Mouse (Mus musculus): ENCODE measurements around the gene Mettl7a2.

Gene Mettl7a2

DNA sequence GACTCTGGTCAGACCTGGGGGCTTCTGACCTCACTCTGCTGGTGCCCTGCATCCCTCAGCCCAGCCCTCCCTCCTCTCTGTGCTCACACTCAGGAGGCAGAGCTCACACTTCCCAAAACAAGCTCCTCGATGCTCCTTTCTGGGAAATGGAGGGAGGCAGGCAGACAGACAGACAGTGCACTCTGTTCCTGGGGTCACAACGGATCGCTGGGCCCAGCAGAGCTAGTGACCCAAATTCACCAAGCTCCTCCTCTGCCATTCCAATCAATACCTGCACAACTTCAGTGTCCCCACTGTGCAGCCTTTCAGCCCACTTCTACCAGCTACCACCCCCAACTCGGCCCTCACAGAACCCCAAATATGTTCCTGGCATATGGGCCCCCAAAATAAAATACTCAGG is 48.8 kb downstream of the Mettl7a2 start:
- DNase-seq = no peak

DNA sequence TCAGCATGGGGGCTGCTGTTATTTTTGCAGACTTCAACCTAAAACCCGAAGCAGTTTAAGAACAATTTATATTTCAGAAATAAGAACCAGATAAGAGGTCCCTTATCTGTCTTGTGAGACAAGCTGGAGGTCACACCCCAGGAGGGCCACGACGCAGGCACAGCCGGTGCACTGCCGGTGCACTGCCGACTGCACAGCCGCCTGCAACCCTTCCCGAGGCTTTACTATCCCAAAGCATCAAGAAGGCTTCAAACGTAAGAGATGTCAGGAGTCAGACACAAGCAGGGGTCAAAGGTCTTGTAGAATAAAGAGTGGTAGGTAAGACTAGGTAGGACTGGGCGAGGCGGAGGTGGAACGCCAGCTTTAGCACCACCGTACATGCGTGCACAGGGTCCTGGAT is 49.3 kb downstream of the Mettl7a2 start:
- no peak for DNase-seq

DNA sequence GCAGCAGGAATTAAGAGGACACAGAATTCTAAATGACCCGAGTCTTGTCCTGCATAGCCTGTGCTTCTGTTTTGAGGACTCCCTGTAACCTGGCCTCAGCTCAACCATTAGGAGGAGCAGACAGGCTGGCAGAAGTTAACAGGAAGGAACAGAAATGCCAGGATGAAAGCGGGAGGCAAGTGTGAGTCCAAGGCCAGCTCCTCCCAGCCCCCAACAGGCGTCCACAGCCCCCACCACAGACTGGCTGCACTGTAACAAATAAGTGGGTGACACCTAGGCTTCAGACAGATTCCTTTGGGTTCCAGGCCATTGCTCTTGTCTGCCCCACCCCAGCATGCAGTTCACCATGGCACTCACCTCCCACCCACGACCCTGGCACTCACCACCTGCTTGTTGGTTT is 49.8 kb downstream of the Mettl7a2 start:
- DNase-seq = no peak

DNA sequence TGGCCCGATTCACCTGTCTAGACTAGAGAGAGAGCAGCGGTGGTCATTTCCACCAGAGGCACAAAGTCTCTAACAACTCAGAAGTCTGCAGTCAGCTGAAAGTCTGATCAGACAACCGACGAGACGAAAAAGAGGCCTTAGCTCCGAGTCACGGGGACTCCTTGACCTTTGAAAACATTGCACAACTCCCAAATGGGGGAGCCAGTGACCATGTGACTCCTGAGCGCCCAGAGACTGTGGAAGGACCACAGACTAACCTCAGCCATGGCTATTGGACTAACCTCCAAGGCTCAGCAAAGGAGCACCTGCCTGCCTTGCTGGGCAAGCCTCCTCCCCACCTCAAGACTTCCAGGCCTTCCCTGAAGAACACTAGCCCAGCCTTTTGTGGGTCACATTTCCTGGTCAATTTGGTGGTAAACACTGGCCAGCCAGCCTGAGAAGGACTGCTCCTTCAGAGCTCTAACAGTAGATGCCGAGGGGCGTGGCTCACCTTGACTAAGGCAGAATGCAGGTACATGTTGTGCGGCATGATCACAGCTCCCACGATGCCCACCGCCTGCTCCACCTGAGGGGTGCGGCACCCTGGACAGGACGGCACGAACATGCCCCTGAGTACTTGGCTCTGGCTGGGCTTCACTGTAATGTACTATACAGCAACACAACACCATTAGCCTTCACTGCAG is 50.5 kb downstream of the Mettl7a2 start:
- DNase-seq = no peak

DNA sequence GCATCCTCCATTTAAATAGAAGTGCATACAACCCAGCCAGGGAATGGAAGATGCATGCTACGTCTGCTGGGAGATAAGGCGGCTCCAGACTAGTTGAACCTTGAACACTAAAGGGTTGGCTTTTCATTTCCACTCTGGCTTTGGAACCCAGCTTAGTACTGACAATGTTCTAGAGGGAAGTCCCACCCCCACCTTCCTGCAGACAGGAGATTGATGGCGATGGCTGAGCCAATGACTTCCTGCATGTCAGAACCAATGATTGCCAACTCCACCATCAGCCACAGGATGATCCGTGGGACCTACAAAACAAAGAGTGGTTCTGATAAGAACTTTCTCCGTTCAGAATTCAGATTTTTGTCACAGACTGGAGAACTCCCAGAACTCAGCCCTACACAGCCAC is 53.1 kb downstream of the Mettl7a2 start:
- no peak for DNase-seq

DNA sequence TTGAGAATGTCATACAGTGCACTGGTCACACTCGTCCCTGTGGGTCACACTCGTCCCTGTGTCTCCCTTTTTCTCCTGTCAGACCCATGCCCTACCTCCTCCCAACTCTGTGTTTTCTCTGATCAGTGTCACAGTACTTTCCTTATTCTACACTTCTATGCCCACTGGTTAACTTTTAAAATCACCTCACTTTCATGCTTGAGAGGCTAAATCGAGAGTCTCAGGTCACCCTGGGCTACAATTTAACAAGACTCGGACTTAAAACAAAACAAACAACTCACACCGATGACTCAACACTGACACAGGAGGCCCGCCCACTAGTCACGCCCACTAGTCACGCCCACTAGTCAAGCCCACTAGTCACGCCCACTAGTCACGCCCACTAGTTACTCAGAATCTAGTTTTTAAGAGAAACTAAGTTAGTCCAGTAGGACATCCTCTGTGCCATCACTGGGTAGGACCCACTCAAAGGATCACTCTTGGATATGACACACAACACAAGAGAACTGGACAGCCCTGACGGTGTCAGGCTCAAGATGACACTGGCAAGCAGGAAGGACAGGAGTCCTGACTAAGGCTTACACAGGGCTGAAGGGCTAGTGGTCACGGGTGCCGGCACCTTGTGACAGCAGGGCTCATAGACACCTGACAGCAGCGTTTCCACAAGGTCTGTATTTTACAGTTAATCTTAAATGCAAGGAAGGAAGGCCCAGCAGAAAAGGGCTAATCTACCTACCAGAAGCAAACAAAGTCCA is 58.1 kb downstream of the Mettl7a2 start:
- no peak for DNase-seq
